Mouse (Mus musculus) heart, embryonic 10.5 days (tissue): ENCODE measurements at regions not wholly inside any gene's neighbourhood (a gene's known extent, or its start where the extent isn't known, plus 50 kb on each side); places are given as distances from the start of the nearest gene placed in this dataset.
"Not testable (repeated sequence)": the region's sequence is repeated elsewhere in the genome, so short reads cannot be mapped to it uniquely, and the experiment has no call there.

ENCODE experiments used
- DNase-seq: peaks from one replicate; pipeline ENCODE4 v3.0.0-alpha.2; 2017; ENCODE audit warnings: low spot score
- H3K27ac ChIP-seq: fragments of 300-500 bp; sonication (generic); 2 replicates; pipeline ENCODE4 v1.5.1; 2016; ENCODE audit warnings: mild to moderate bottlenecking
- H3K27me3 ChIP-seq: fragments of 300-500 bp; sonication (generic); 2 replicates; pipeline ENCODE4 v1.6.1; 2016; ENCODE audit warnings: mild to moderate bottlenecking; ENCODE audit not compliant: poor library complexity, insufficient read depth, severe bottlenecking
- H3K36me3 ChIP-seq: fragments of 300-500 bp; sonication (generic); 2 replicates; pipeline ENCODE4 v1.6.1; 2016; ENCODE audit warnings: mild to moderate bottlenecking, moderate library complexity
- H3K4me1 ChIP-seq: fragments of 300-500 bp; sonication (generic); 2 replicates; pipeline ENCODE4 v1.6.1; 2016; ENCODE audit warnings: mild to moderate bottlenecking
- H3K4me3 ChIP-seq: fragments of 300-500 bp; sonication (generic); 2 replicates; pipeline ENCODE4 v1.5.1; 2016; ENCODE audit warnings: mild to moderate bottlenecking, moderate library complexity
- H3K9me3 ChIP-seq: fragments of 300-500 bp; sonication (generic); 2 replicates; pipeline ENCODE4 v1.6.1; 2016; ENCODE audit warnings: mild to moderate bottlenecking, moderate library complexity
- WGBS: fragments of 180-500 bp; shearing (Covaris S2); methylation state at CpG from one replicate; pipeline ENCODE4 v1.1.7; 2016; 5-methylcytosine and 5-hydroxymethylcytosine counted together

- H3K27me3 ChIP-seq: no peaks in the 10 kb centered on the region
- no peak overlapping the region for H3K27ac ChIP-seq
- no peaks in the 10 kb centered on the region for H3K36me3 ChIP-seq
- no peak for DNase-seq
- no peaks in the 10 kb centered on the region for H3K9me3 ChIP-seq
- H3K4me1 ChIP-seq: no peaks in the 10 kb centered on the region
- WGBS: 66% methylated on average over 4 of the region's 4 CpGs
- no peak overlapping the region for H3K4me3 ChIP-seq
Measured at GRCm38 (mm10) chr12:98144464-98144863, 114.8 kb downstream of the Galc start.

- Histone ChIP-seq H3K9me3 (no peaks in the 10 kb centered on the region), H3K36me3 (no peaks in the 10 kb centered on the region), H3K4me3 (no peak overlapping the region), H3K27ac (no peak overlapping the region), H3K4me1 (no peaks in the 10 kb centered on the region), H3K27me3 (no peaks in the 10 kb centered on the region)
- DNase-seq: no peak
- WGBS: 75% methylated on average over 1 of the region's 1 CpGs
Measured at GRCm38 (mm10) chr12:98143170-98143569, 116.1 kb downstream of the Galc start.

- H3K27me3 ChIP-seq, H3K4me3 ChIP-seq: not testable (repeated sequence)
- 74% methylated on average over 3 of the region's 3 CpGs for WGBS
Measured at GRCm38 (mm10) chr12:98139906-98140305, 119.4 kb downstream of the Galc start.

GRCm38 (mm10) chr12:98131276-98131675 is 128.0 kb downstream of the Galc start:
- no peak for DNase-seq
- H3K27me3 ChIP-seq: no peaks in the 10 kb centered on the region
- H3K9me3 ChIP-seq: no peaks in the 10 kb centered on the region
- H3K36me3 ChIP-seq: no peaks in the 10 kb centered on the region
- H3K4me3 ChIP-seq: no peak overlapping the region
- no peak overlapping the region for H3K27ac ChIP-seq
- H3K4me1 ChIP-seq: no peaks in the 10 kb centered on the region
- 76% methylated on average over 5 of the region's 5 CpGs for WGBS

More at GRCm38 (mm10) chr12:98139906-98140305, 119.4 kb downstream of the Galc start:
- H3K27ac ChIP-seq, H3K9me3 ChIP-seq, H3K36me3 ChIP-seq, H3K4me1 ChIP-seq, DNase-seq: not testable (repeated sequence)

GRCm38 (mm10) chr12:98123541-98123940 is 135.7 kb downstream of the Galc start:
- Histone ChIP-seq H3K9me3 (no peaks in the 10 kb centered on the region), H3K27ac (no peak overlapping the region), H3K4me1 (no peaks in the 10 kb centered on the region), H3K27me3 (no peaks in the 10 kb centered on the region), H3K36me3 (no peaks in the 10 kb centered on the region), H3K4me3 (no peak overlapping the region)
- DNase-seq: no peak
- WGBS: 67% methylated on average over 3 of the region's 3 CpGs

- DNase-seq: no peak
- 71% methylated on average over 9 of the region's 9 CpGs for WGBS
Measured at GRCm38 (mm10) chr12:98108039-98108438, 151.2 kb downstream of the Galc start.

GRCm38 (mm10) chr12:98106789-98107684 is 152.2 kb downstream of the Galc start:
- Histone ChIP-seq H3K36me3 (no peaks in the 10 kb centered on the region), H3K4me3 (no peak overlapping the region), H3K27me3 (no peaks in the 10 kb centered on the region), H3K27ac (no peak overlapping the region), H3K4me1 (no peaks in the 10 kb centered on the region), H3K9me3 (no peaks in the 10 kb centered on the region)
- no peak for DNase-seq
- WGBS: 56% methylated on average over 10 of the region's 10 CpGs

More at GRCm38 (mm10) chr12:98108039-98108438, 151.2 kb downstream of the Galc start:
- no peaks in the 10 kb centered on the region for H3K27me3 ChIP-seq
- no peaks in the 10 kb centered on the region for H3K4me1 ChIP-seq
- H3K9me3 ChIP-seq: no peaks in the 10 kb centered on the region
- H3K36me3 ChIP-seq: no peaks in the 10 kb centered on the region
- H3K4me3 ChIP-seq: no peak overlapping the region
- H3K27ac ChIP-seq: no peak overlapping the region

GRCm38 (mm10) chr12:98106151-98106788 is 153.0 kb downstream of the Galc start:
- Histone ChIP-seq H3K4me3 (no peak overlapping the region), H3K27ac (no peak overlapping the region), H3K36me3 (no peaks in the 10 kb centered on the region), H3K4me1 (no peaks in the 10 kb centered on the region), H3K9me3 (no peaks in the 10 kb centered on the region), H3K27me3 (no peaks in the 10 kb centered on the region)
- WGBS: 34% methylated on average over 3 of the region's 3 CpGs
- DNase-seq: no peak

GRCm38 (mm10) chr12:98105749-98106148 is 153.5 kb downstream of the Galc start:
- H3K4me1 ChIP-seq: no peaks in the 10 kb centered on the region
- H3K36me3 ChIP-seq: no peaks in the 10 kb centered on the region
- no peak overlapping the region for H3K4me3 ChIP-seq
- no peaks in the 10 kb centered on the region for H3K9me3 ChIP-seq
- no peak for DNase-seq
- no peaks in the 10 kb centered on the region for H3K27me3 ChIP-seq
- no peak overlapping the region for H3K27ac ChIP-seq

- no peaks in the 10 kb centered on the region for H3K9me3 ChIP-seq
- no peaks in the 10 kb centered on the region for H3K27me3 ChIP-seq
- no peak overlapping the region for H3K27ac ChIP-seq
- H3K4me3 ChIP-seq: no peak overlapping the region
- no peaks in the 10 kb centered on the region for H3K36me3 ChIP-seq
- DNase-seq: no peak
- 49% methylated on average over 5 of the region's 5 CpGs for WGBS
- H3K4me1 ChIP-seq: no peaks in the 10 kb centered on the region
Measured at GRCm38 (mm10) chr12:98090171-98090570, 169.1 kb downstream of the Galc start.

- Histone ChIP-seq H3K27me3 (no peaks in the 10 kb centered on the region), H3K4me1 (no peaks in the 10 kb centered on the region), H3K27ac (no peak overlapping the region), H3K9me3 (no peaks in the 10 kb centered on the region), H3K36me3 (no peaks in the 10 kb centered on the region), H3K4me3 (no peak overlapping the region)
- no peak for DNase-seq
- 89% methylated on average over 1 of the region's 1 CpGs for WGBS
Measured at GRCm38 (mm10) chr12:98078351-98078750, 180.9 kb downstream of the Galc start.

- no peaks in the 10 kb centered on the region for H3K9me3 ChIP-seq
- H3K36me3 ChIP-seq: no peaks in the 10 kb centered on the region
- H3K4me3 ChIP-seq: no peak overlapping the region
- no peak for DNase-seq
- 76% methylated on average over 2 of the region's 2 CpGs for WGBS
- H3K27ac ChIP-seq: no peak overlapping the region
- H3K4me1 ChIP-seq: no peaks in the 10 kb centered on the region
- H3K27me3 ChIP-seq: no peaks in the 10 kb centered on the region
Measured at GRCm38 (mm10) chr12:98075580-98075979, 183.7 kb downstream of the Galc start.

GRCm38 (mm10) chr12:98069110-98069509 is 190.1 kb downstream of the Galc start:
- Histone ChIP-seq H3K27ac (peak overlapping the region; percentile 47), H3K4me1 (0 out of 2 replicates have a peak, but pooled peaks cover 3% of the 10 kb centered on the region), H3K9me3 (no peaks in the 10 kb centered on the region), H3K27me3 (no peaks in the 10 kb centered on the region), H3K36me3 (no peaks in the 10 kb centered on the region), H3K4me3 (no peak overlapping the region)
- DNase-seq: peak; percentile 79
- 38% methylated on average over 2 of the region's 2 CpGs for WGBS
